Mouse (Mus musculus) activated CD4-positive, CD25-positive, alpha-beta regulatory T cell, adult 4 months (primary cell): Measurements from ENCODE around the gene Sec16a. TPM values are rescaled to one million over a fixed set of nuclear protein-coding genes. Genes with fewer than 3 reads are reported as not detected.

Experiments
- ATAC-seq: one replicate; pipeline ENCODE4 v1.8.0; 2017
- polyA plus RNA-seq, 2 experiments: library from polyadenylated mRNA; unstranded; fragments of 100-300 nt; shearing (Covaris generic); gene quantifications; one replicate each; pipeline ENCODE4 v1.2.1; 2017

The Sec16a gene
- polyA plus RNA-seq, 2 experiments from 2014 or later: 22.4 to 23.9 TPM

- ATAC-seq: no peak
Observed at GRCm38 (mm10) chr2:26437221-26437620, 7.8 kb downstream of the Sec16a start.

GRCm38 (mm10) chr2:26434791-26435572, 10.0 kb downstream of the Sec16a start:
- no peak for ATAC-seq

- no peak for ATAC-seq
Observed at GRCm38 (mm10) chr2:26429851-26430250, 15.2 kb downstream of the Sec16a start.

GRCm38 (mm10) chr2:26424541-26424940, 20.5 kb downstream of the Sec16a start:
- ATAC-seq: no peak

- no peak for ATAC-seq
Observed at GRCm38 (mm10) chr2:26423086-26423485, 21.9 kb downstream of the Sec16a start.

GRCm38 (mm10) chr2:26421969-26422368, 23.0 kb downstream of the Sec16a start:
- ATAC-seq: no peak

GRCm38 (mm10) chr2:26418120-26418519, 26.9 kb downstream of the Sec16a start:
- no peak for ATAC-seq

GRCm38 (mm10) chr2:26417066-26417465, 27.9 kb downstream of the Sec16a start:
- no peak for ATAC-seq

GRCm38 (mm10) chr2:26410931-26411411, 34.0 kb downstream of the Sec16a start:
- no peak for ATAC-seq

- no peak for ATAC-seq
Observed at GRCm38 (mm10) chr2:26410091-26410490, 34.9 kb downstream of the Sec16a start.

- no peak for ATAC-seq
Observed at GRCm38 (mm10) chr2:26409362-26409761, 35.7 kb downstream of the Sec16a start.

GRCm38 (mm10) chr2:26408515-26409356, 36.3 kb downstream of the Sec16a start, which contains the start of gene Inpp5e:
TSS of gene Inpp5e (minus strand) at chr2:26409203.
- ATAC-seq: peak; percentile 90

- ATAC-seq: no peak
Observed at GRCm38 (mm10) chr2:26403306-26403705, 41.7 kb downstream of the Sec16a start.

- no peak for ATAC-seq
Observed at GRCm38 (mm10) chr2:26402265-26402664, 42.8 kb downstream of the Sec16a start.

- no peak for ATAC-seq
Observed at GRCm38 (mm10) chr2:26401023-26401422, 44.0 kb downstream of the Sec16a start.

GRCm38 (mm10) chr2:26400296-26400695, 44.7 kb downstream of the Sec16a start:
- ATAC-seq: no peak

GRCm38 (mm10) chr2:26399647-26400046, 45.4 kb downstream of the Sec16a start:
- no peak for ATAC-seq

- ATAC-seq: no peak
Observed at GRCm38 (mm10) chr2:26398978-26399377, 46.0 kb downstream of the Sec16a start.

GRCm38 (mm10) chr2:26391617-26392016, 53.4 kb downstream of the Sec16a start:
- ATAC-seq: no peak

- no peak for ATAC-seq
Observed at GRCm38 (mm10) chr2:26390954-26391353, 54.1 kb downstream of the Sec16a start.

- ATAC-seq: peak; percentile 89
Observed at GRCm38 (mm10) chr2:26389154-26389690, 55.8 kb downstream of the Sec16a start, which contains the start of the genes Entr1 and Pmpca. TSS of gene Entr1 (minus strand) at chr2:26389316. TSS of gene Pmpca (plus strand) at chr2:26389339.

GRCm38 (mm10) chr2:26388682-26389153, 56.3 kb downstream of the Sec16a start:
- peak; percentile 7 for ATAC-seq

GRCm38 (mm10) chr2:26387713-26388112, 57.3 kb downstream of the Sec16a start:
- no peak for ATAC-seq
